Mouse (Mus musculus): ENCODE results near the gene Tfdp2. TPM values are rescaled to one million over a fixed set of nuclear protein-coding genes. Genes with fewer than 3 reads are reported as not detected.

The Tfdp2 gene
- total RNA-seq (2023): 17.4 TPM

GRCm38 (mm10) chr9:96195885-96196622, at the start of gene Tfdp2:
Gene Tfdp2, plus strand, starts transcription at chr9:96196275.

GRCm38 (mm10) chr9:96364141-96364838, 168.2 kb downstream of the Tfdp2 start, which contains the start of gene Atp1b3:
Gene Atp1b3, minus strand, starts transcription at chr9:96364442.

Other genes with a start within 250 kb of the Tfdp2 start
- 57.3 TPM for gene Xrn1, start 241.5 kb upstream of the Tfdp2 start, total RNA-seq (2023)
- gene Gk5, start 76.9 kb upstream of the Tfdp2 start, total RNA-seq (2023): 6.2 TPM
- gene Atp1b3, start 168.2 kb downstream of the Tfdp2 start, total RNA-seq (2023): 809 TPM

Data from CD4-positive naive resting alpha-beta T cell, adult 57 days (primary cell).